Mouse (Mus musculus): ENCODE data around the gene Ip6k2.

DNA sequence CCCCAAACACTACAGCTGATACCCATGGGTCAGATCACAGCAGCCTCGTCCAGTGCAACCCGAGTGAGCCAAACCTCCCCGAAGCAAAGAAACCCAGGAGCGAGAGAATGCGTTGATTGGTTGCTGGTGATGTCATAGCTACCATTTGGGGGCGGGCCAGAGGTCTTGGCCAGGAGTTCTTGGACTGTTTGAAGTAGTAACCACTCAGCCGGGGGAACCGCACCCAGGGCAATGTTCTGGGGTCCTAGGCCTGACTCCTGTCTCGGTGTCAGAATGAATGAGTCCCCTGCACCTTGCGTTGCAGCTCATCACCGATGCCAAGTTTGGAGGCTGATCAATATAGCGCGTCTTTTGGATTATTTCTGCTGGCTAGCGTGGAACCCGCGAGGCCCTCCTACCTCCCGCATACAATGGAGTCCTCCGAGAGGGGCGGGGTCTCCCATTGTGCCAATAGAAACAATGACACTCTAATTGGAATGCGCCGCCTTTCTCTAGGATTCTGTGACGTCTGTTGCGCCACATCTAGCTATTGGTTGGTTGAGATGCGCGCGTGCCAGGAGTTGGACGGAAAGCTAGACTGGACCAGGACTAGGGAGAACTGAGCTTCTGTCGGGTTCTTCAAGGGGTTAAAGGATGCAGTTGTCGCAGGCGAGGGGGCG, 41.3 kb downstream of the Ip6k2 start:
- TF ChIP-seq EP300 (IDR thresholded peaks at IDR 0.05; ENCODE audit: low read depth) (no peak), CTCF (IDR thresholded peaks at IDR 0.05; ENCODE audit: low read depth) (no peak)

Measured in liver, embryonic 14.5 days (tissue).